Mouse (Mus musculus) embryonic facial prominence, embryonic 13.5 days (tissue): ENCODE results near the gene 2510002D24Rik. TPM values are rescaled to one million over a fixed set of nuclear protein-coding genes. Genes with fewer than 3 reads are reported as not detected.
"Not testable (repeated sequence)": the region's sequence is repeated elsewhere in the genome, so short reads cannot be mapped to it uniquely, and the experiment has no call there.

Experiments
- ATAC-seq: fragments of 200-750 bp; cut with Nextera tagmentation; 2 replicates; pipeline ENCODE4 v1.8.0; 2017; ENCODE audit warnings: low read depth; ENCODE audit not compliant: insufficient number of reproducible peaks, insufficient read depth, low FRiP score, low TSS enrichment
- H3K27ac ChIP-seq: fragments of 300-500 bp; sonication (generic); 2 replicates; pipeline ENCODE4 v1.5.1; 2015; ENCODE audit warnings: moderate library complexity, mild to moderate bottlenecking, inconsistent platforms
- H3K27me3 ChIP-seq: fragments of 300-500 bp; sonication (generic); 2 replicates; pipeline ENCODE4 v1.6.1; 2015; ENCODE audit warnings: mild to moderate bottlenecking, inconsistent platforms
- H3K36me3 ChIP-seq: fragments of 300-500 bp; sonication (generic); 2 replicates; pipeline ENCODE4 v1.6.1; 2015; ENCODE audit warnings: mild to moderate bottlenecking, inconsistent platforms
- H3K4me1 ChIP-seq: fragments of 300-500 bp; sonication (generic); 2 replicates; pipeline ENCODE4 v1.6.1; 2015; ENCODE audit warnings: inconsistent platforms
- H3K4me2 ChIP-seq: fragments of 300-500 bp; sonication (generic); 2 replicates; pipeline ENCODE4 v1.6.1; 2015; ENCODE audit warnings: moderate library complexity, mild to moderate bottlenecking, inconsistent platforms
- H3K4me3 ChIP-seq: fragments of 300-500 bp; sonication (generic); 2 replicates; pipeline ENCODE4 v1.5.1; 2015; ENCODE audit warnings: mild to moderate bottlenecking, inconsistent platforms
- H3K9ac ChIP-seq: fragments of 300-500 bp; sonication (generic); 2 replicates; pipeline ENCODE4 v1.6.1; 2015; ENCODE audit warnings: mild to moderate bottlenecking, inconsistent platforms
- H3K9me3 ChIP-seq: fragments of 300-500 bp; sonication (generic); 2 replicates; pipeline ENCODE4 v1.6.1; 2016; ENCODE audit warnings: inconsistent platforms
- WGBS: fragments of 180-500 bp; shearing (Covaris S2); methylation state at CpG from one replicate; pipeline ENCODE4 v1.1.7; 2015; ENCODE audit warnings: mixed read lengths; 5-methylcytosine and 5-hydroxymethylcytosine counted together
- polyA plus RNA-seq: library from polyadenylated mRNA; unstranded; fragments of >200 nt; fragmentation: Nextera tagmentation; extraction: Ambion mirVana; gene quantifications from 2 replicates; pipeline ENCODE4 v1.2.1, GENCODE M21; 2015

Gene 2510002D24Rik
- polyA plus RNA-seq, 1 experiment from 2014 or later = 49.3 TPM

- H3K36me3 ChIP-seq = no peaks in the 10 kb centered on the region
- H3K9ac ChIP-seq = no peak overlapping the region
- no peaks in the 10 kb centered on the region for H3K9me3 ChIP-seq
- H3K27me3 ChIP-seq = no peaks in the 10 kb centered on the region
- ATAC-seq = no peak
- no peak overlapping the region for H3K4me2 ChIP-seq
- no peak overlapping the region for H3K27ac ChIP-seq
- no peaks in the 10 kb centered on the region for H3K4me1 ChIP-seq
- H3K4me3 ChIP-seq = no peak overlapping the region
Observed at GRCm38 (mm10) chr16:18858551-18858950, 22.2 kb downstream of the 2510002D24Rik start.

- Histone ChIP-seq H3K27ac (no peak overlapping the region), H3K4me3 (no peak overlapping the region), H3K36me3 (no peaks in the 10 kb centered on the region), H3K9me3 (no peaks in the 10 kb centered on the region), H3K9ac (no peak overlapping the region), H3K27me3 (no peaks in the 10 kb centered on the region), H3K4me2 (no peak overlapping the region), H3K4me1 (no peaks in the 10 kb centered on the region)
- WGBS = 79% methylated on average over 1 of the region's 1 CpGs
- ATAC-seq = no peak
Observed at GRCm38 (mm10) chr16:18860186-18860585, 23.8 kb downstream of the 2510002D24Rik start.

- H3K9ac ChIP-seq, H3K4me2 ChIP-seq, H3K27ac ChIP-seq, H3K9me3 ChIP-seq, H3K4me1 ChIP-seq, H3K27me3 ChIP-seq, ATAC-seq, H3K4me3 ChIP-seq: not testable (repeated sequence)
- H3K36me3 ChIP-seq = peaks cover 41% of the 10 kb centered on the region
- WGBS = 92% methylated on average over 1 of the region's 1 CpGs
Observed at GRCm38 (mm10) chr16:18870495-18870894, 34.1 kb downstream of the 2510002D24Rik start.

- peaks cover 12% of the 10 kb centered on the region; the same call in 1 of the 2 replicates for H3K4me1 ChIP-seq
- peak; percentile 27; the same call in 1 of the 2 replicates for ATAC-seq
- H3K27me3 ChIP-seq = no peaks in the 10 kb centered on the region
- peak overlapping the region; percentile 96 for H3K27ac ChIP-seq
- H3K9ac ChIP-seq = peak overlapping the region; percentile 92
- H3K4me2 ChIP-seq = peak overlapping the region; percentile 80
- under 1% methylated on average over 17 of the region's 17 CpGs for WGBS
- H3K9me3 ChIP-seq = no peaks in the 10 kb centered on the region
- peak overlapping the region; percentile 82 for H3K4me3 ChIP-seq
- H3K36me3 ChIP-seq = peaks cover 39% of the 10 kb centered on the region
Observed at GRCm38 (mm10) chr16:18876091-18876441, 39.7 kb downstream of the 2510002D24Rik start.

- H3K4me2 ChIP-seq = peak within 1 kb of the TSS; percentile 80
- peaks cover 36% of the 10 kb centered on the region for H3K36me3 ChIP-seq
- H3K27me3 ChIP-seq = no peaks in the 10 kb centered on the region
- H3K4me3 ChIP-seq = peak within 1 kb of the TSS; percentile 82
- H3K9me3 ChIP-seq = no peaks in the 10 kb centered on the region
- under 1% methylated on average over 75 of the region's 93 CpGs for WGBS
- H3K9ac ChIP-seq = peak within 1 kb of the TSS; percentile 92
- H3K27ac ChIP-seq = peak within 1 kb of the TSS; percentile 96
- ATAC-seq = peak; percentile 96
- H3K4me1 ChIP-seq = peaks cover 12% of the 10 kb centered on the region; the same call in 1 of the 2 replicates
Observed at GRCm38 (mm10) chr16:18876442-18877308, 40.3 kb downstream of the 2510002D24Rik start, which contains the start of the genes Mrpl40 and Hira. TSS of gene Mrpl40 (minus strand) at chr16:18876862. TSS of gene Hira (plus strand) at chr16:18877037.

GRCm38 (mm10) chr16:18877386-18878090 lies 41.2 kb downstream of the 2510002D24Rik start:
- under 1% methylated on average over 40 of the region's 43 CpGs for WGBS
- peak overlapping the region; percentile 92 for H3K9ac ChIP-seq
- peak overlapping the region; percentile 96 for H3K27ac ChIP-seq
- H3K4me3 ChIP-seq = peak overlapping the region; percentile 82
- peak overlapping the region; percentile 80 for H3K4me2 ChIP-seq
- H3K27me3 ChIP-seq = no peaks in the 10 kb centered on the region
- H3K36me3 ChIP-seq = peaks cover 33% of the 10 kb centered on the region
- H3K9me3 ChIP-seq = no peaks in the 10 kb centered on the region
- ATAC-seq = peak; percentile 23; the same call in 1 of the 2 replicates
- H3K4me1 ChIP-seq = peaks cover 12% of the 10 kb centered on the region; the same call in 1 of the 2 replicates

GRCm38 (mm10) chr16:18878091-18878720 lies 41.8 kb downstream of the 2510002D24Rik start:
- Histone ChIP-seq H3K9ac (peak overlapping the region; percentile 92), H3K9me3 (no peaks in the 10 kb centered on the region), H3K36me3 (peaks cover 28% of the 10 kb centered on the region), H3K27me3 (no peaks in the 10 kb centered on the region), H3K4me3 (peak overlapping the region; percentile 82), H3K27ac (peak overlapping the region; percentile 96), H3K4me1 (peaks cover 12% of the 10 kb centered on the region; the same call in 1 of the 2 replicates), H3K4me2 (peak overlapping the region; percentile 80)
- 26% methylated on average over 20 of the region's 20 CpGs for WGBS
- no peak for ATAC-seq

GRCm38 (mm10) chr16:18884044-18884443 lies 47.7 kb downstream of the 2510002D24Rik start:
- Histone ChIP-seq H3K4me3 (no peak overlapping the region), H3K9me3 (no peaks in the 10 kb centered on the region), H3K27ac (no peak overlapping the region), H3K4me2 (no peak overlapping the region), H3K27me3 (no peaks in the 10 kb centered on the region), H3K36me3 (peaks cover 15% of the 10 kb centered on the region), H3K9ac (no peak overlapping the region), H3K4me1 (0 out of 2 replicates have a peak, but pooled peaks cover 3% of the 10 kb centered on the region)
- ATAC-seq = no peak

Other genes starting within 250 kb of the 2510002D24Rik start
- gene Tbx1, start 245.9 kb upstream of the 2510002D24Rik start, polyA plus RNA-seq = 7.9 and 8.3 TPM in 2 replicates
- gene Gp1bb, start 214.2 kb upstream of the 2510002D24Rik start, polyA plus RNA-seq = 2.2 and 3.2 TPM in 2 replicates
- 4.5 and 7.4 TPM in 2 replicates for gene Gm49601, start 210.2 kb upstream of the 2510002D24Rik start, polyA plus RNA-seq
- gene Sept5, start 206.6 kb upstream of the 2510002D24Rik start, polyA plus RNA-seq = 39.7 and 45.9 TPM in 2 replicates
- 27.8 and 29.6 TPM in 2 replicates for gene Cldn5, start 59.7 kb upstream of the 2510002D24Rik start, polyA plus RNA-seq
- gene Ufd1, start 24.8 kb upstream of the 2510002D24Rik start, polyA plus RNA-seq = 116 and 119 TPM in 2 replicates
- 47.5 and 47.8 TPM in 2 replicates for gene Cdc45, start 24.6 kb upstream of the 2510002D24Rik start, polyA plus RNA-seq
- gene Gm28539, start within 50 bp of the 2510002D24Rik start, polyA plus RNA-seq = not detected in 2 replicates
- 90.5 and 110 TPM in 2 replicates for gene Mrpl40, start 40.3 kb downstream of the 2510002D24Rik start, polyA plus RNA-seq
- gene Hira, start 40.5 kb downstream of the 2510002D24Rik start, polyA plus RNA-seq = 15.8 and 17.0 TPM in 2 replicates